Mouse (Mus musculus) limb, embryonic 12.5 days (tissue): ENCODE data around the gene BC029722. TPM values are rescaled to one million over a fixed set of nuclear protein-coding genes. Genes with fewer than 3 reads are reported as not detected.
A peak's percentile ranks its signal among the peaks of the same experiment; 100 is the strongest.

Experiments used
- ATAC-seq: fragments of 200-750 bp; cut with Nextera tagmentation; 2 replicates; pipeline ENCODE4 v1.8.0; 2017; ENCODE audit warnings: low read depth, moderate TSS enrichment; ENCODE audit not compliant: insufficient number of reproducible peaks, insufficient read depth, low FRiP score, low TSS enrichment
- H3K27ac ChIP-seq: fragments of 300-500 bp; sonication (generic); 2 replicates; pipeline ENCODE4 v1.5.1; 2016; ENCODE audit warnings: mild to moderate bottlenecking, moderate library complexity
- H3K27me3 ChIP-seq: fragments of 300-500 bp; sonication (generic); 2 replicates; pipeline ENCODE4 v1.6.1; 2016; ENCODE audit warnings: mild to moderate bottlenecking, moderate library complexity
- H3K36me3 ChIP-seq: fragments of 300-500 bp; sonication (generic); 2 replicates; pipeline ENCODE4 v1.6.1; 2016; ENCODE audit warnings: mild to moderate bottlenecking, moderate library complexity
- H3K4me1 ChIP-seq: fragments of 300-500 bp; sonication (generic); replicated peaks from 2 replicates; pipeline ENCODE4 v1.6.1; 2016
- H3K4me2 ChIP-seq: fragments of 300-500 bp; sonication (generic); 2 replicates; pipeline ENCODE4 v1.6.1; 2016; ENCODE audit warnings: mild to moderate bottlenecking, moderate library complexity
- H3K4me3 ChIP-seq: fragments of 300-500 bp; sonication (generic); replicated peaks from 2 replicates; pipeline ENCODE4 v1.5.1; 2016; ENCODE audit warnings: mild to moderate bottlenecking
- H3K9ac ChIP-seq: fragments of 300-500 bp; sonication (generic); replicated peaks from 2 replicates; pipeline ENCODE4 v1.6.1; 2016; ENCODE audit warnings: mild to moderate bottlenecking, moderate library complexity
- H3K9me3 ChIP-seq: fragments of 300-500 bp; sonication (generic); 2 replicates; pipeline ENCODE4 v1.6.1; 2016; ENCODE audit warnings: mild to moderate bottlenecking, moderate library complexity
- WGBS: fragments of 180-500 bp; shearing (Covaris S2); methylation state at CpG from one replicate; pipeline ENCODE4 v1.1.7; 2016; 5-methylcytosine and 5-hydroxymethylcytosine counted together
- polyA plus RNA-seq: library from polyadenylated mRNA; unstranded; fragments of >200 nt; fragmentation: Nextera tagmentation; extraction: Ambion mirVana; gene quantifications from 2 replicates; pipeline ENCODE4 v1.2.1, GENCODE M21; 2016

The BC029722 gene
- polyA plus RNA-seq, 1 experiment from 2014 or later = 13.5 TPM

DNA sequence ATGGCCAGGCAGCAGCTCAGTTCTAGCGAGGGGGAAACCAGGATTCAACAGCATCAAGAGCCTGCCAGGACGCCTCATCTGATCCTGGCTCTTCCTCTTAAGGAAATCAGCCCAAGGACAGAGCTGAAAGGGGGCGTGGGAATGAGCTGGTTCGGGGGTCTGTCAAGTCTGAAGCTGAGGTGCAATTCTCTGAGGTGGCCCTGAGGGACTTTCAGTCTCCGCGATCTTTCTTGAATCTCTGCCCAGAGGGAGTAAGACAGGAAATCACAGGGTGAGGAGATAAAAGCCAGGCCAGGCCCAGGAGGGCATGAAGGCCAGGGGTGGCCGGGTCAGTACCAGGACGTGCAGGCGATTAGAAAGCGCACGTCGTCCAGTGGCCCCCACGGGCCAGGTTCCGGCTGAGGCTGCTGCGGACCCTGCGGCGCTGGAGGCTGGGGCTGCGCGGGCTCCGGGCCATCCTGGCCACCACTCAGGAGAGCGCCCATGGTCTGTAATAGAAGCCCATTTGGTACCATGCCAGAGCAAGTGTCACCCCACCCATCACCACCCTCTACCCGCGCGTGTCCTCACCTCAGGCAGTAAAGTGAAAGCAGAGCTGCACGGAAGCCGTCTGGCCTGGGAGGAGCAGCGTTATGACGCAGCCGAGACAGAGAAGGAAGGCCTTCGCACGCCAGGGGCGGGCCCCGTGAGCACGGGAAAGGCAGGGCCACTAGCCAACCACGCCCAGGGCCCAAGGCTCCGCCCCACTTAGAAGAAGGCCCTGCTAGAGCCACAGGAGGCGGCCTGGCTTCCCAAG lies 432 bp downstream of the BC029722 start:
- peak overlapping the region; percentile 95 for H3K4me2 ChIP-seq
- peak; percentile 91 for ATAC-seq
- peaks cover 47% of the 10 kb centered on the region for H3K36me3 ChIP-seq
- 0 out of 2 replicates have a peak, but pooled peaks cover 4% of the 10 kb centered on the region for H3K27me3 ChIP-seq
- peak overlapping the region; percentile 73 for H3K27ac ChIP-seq
- H3K9me3 ChIP-seq = no peaks in the 10 kb centered on the region
- H3K4me1 ChIP-seq = peaks cover 26% of the 10 kb centered on the region
- peak overlapping the region; percentile 79 for H3K9ac ChIP-seq
- H3K4me3 ChIP-seq = peak overlapping the region; percentile 68
- WGBS = 3% methylated on average over 37 of the region's 37 CpGs

- ATAC-seq = no peak
- H3K9ac ChIP-seq = peak overlapping the region; percentile 40; the same call in 1 of the 2 replicates
- WGBS = 85% methylated on average over 10 of the region's 10 CpGs
- no peaks in the 10 kb centered on the region for H3K9me3 ChIP-seq
- 0 out of 2 replicates have a peak, but pooled peaks cover 4% of the 10 kb centered on the region for H3K27me3 ChIP-seq
- peaks cover 35% of the 10 kb centered on the region for H3K36me3 ChIP-seq
- H3K27ac ChIP-seq = no peak overlapping the region
- H3K4me3 ChIP-seq = no peak overlapping the region
- peaks cover 26% of the 10 kb centered on the region for H3K4me1 ChIP-seq
- peak overlapping the region; percentile 95 for H3K4me2 ChIP-seq
Observed at GRCm38 (mm10) chr2:155817301-155818245, 1.7 kb downstream of the BC029722 start.

DNA sequence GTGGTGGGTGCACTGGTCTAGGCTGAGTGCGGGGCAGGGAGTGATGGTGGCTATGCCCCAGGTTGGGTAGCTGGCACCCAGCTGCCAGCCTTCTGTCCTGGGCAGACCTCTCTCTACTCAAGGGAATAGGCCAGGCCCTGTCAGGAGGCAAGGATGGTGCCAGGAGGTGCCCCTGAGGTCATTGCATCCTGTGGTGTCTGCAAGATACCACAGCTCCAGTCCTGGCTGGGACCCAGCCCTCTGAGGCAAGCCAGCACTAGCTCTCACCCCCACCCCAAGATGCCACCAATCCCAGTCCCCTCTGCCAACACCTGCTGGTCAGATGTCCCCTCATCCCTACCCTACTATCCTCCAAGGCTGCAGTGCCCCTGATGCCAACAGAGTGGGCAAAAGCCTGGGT lies 3.0 kb downstream of the BC029722 start:
- ATAC-seq = no peak
- Histone ChIP-seq H3K4me3 (no peak overlapping the region), H3K4me2 (no peak overlapping the region), H3K4me1 (peaks cover 26% of the 10 kb centered on the region), H3K9me3 (no peaks in the 10 kb centered on the region), H3K9ac (no peak overlapping the region), H3K27me3 (0 out of 2 replicates have a peak, but pooled peaks cover 4% of the 10 kb centered on the region), H3K36me3 (peaks cover 22% of the 10 kb centered on the region), H3K27ac (no peak overlapping the region)
- 100% methylated on average over 1 of the region's 1 CpGs for WGBS

DNA sequence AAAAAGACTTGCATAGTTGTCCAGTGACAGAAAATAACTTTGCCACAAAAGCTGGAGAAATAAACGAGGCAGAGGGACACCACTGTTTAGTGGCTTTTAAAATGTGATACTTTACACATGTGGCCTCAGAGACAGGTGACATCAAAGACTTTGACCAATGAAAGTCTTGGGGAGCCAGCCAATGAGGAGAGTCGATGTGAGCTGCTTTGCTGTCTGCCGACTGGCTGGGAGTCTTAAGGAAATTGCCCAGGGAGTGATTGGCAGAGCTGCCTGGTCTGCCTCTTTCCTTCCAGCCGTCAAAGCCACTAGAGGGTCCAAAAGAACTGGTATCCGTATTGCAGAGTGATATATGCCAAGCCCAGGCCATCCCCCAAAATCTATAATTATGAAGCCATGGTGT lies 4.4 kb downstream of the BC029722 start:
- Histone ChIP-seq H3K4me1 (peaks cover 26% of the 10 kb centered on the region), H3K36me3 (peaks cover 9% of the 10 kb centered on the region; the same call in 1 of the 2 replicates), H3K27ac (no peak overlapping the region), H3K4me2 (no peak overlapping the region), H3K27me3 (peaks cover 4% of the 10 kb centered on the region; the same call in 1 of the 2 replicates), H3K9ac (no peak overlapping the region), H3K9me3 (no peaks in the 10 kb centered on the region), H3K4me3 (no peak overlapping the region)
- 15% methylated on average over 5 of the region's 5 CpGs for WGBS
- no peak for ATAC-seq

DNA sequence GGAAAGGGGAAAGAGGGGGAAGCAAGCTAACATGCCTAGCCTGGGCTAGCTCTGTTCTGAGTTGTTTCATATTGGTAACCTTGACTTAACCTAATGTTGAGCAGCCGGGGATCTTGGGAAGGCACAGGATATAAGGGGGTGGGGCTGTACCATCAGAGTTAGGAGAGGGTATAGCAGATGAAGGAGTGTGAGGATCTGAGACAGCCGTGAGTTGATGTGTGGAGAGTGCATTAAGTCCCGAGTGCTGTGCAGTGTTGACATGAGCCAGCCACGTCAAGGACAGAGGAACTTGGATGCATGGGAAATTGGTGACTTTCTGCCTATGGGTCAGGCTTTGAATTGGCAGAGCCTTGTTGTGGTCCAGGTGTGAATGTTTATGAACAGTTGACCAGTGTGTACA lies 6.6 kb downstream of the BC029722 start:
- 74% methylated on average over 4 of the region's 4 CpGs for WGBS
- no peak overlapping the region for H3K9ac ChIP-seq
- H3K27ac ChIP-seq = no peak overlapping the region
- 0 out of 2 replicates have a peak, but pooled peaks cover 2% of the 10 kb centered on the region for H3K36me3 ChIP-seq
- no peak overlapping the region for H3K4me3 ChIP-seq
- peaks cover 4% of the 10 kb centered on the region; the same call in 1 of the 2 replicates for H3K27me3 ChIP-seq
- H3K9me3 ChIP-seq = no peaks in the 10 kb centered on the region
- ATAC-seq = no peak
- H3K4me1 ChIP-seq = 0 out of 2 replicates have a peak, but pooled peaks cover 10% of the 10 kb centered on the region
- no peak overlapping the region for H3K4me2 ChIP-seq

DNA sequence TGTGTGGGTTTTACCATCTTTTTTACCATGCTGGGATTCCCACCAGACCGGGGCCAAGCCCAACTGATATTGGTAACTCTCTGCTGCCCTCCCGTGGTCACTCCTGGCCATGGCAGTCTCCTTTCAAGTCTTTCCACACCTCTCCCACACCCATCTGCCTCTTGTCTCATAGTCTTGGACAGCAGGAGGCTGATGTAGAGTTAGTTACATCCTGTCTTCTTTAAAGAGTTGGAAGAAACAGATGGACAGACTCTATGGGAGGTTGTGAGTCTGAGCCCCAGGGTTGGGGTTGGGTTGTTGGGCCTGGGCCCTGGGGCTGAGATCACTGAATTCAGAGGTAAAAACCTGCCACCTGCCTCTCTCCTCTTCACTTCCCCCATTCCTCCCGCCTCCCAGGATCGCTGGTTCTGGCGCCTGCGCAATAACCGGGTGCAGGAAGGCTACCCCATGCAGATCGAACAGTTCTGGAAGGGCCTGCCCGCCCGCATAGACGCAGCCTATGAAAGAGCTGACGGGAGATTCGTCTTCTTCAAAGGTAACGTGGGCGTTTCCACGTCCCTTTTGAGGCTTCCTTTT lies 7.3 kb downstream of the BC029722 start:
- H3K4me1 ChIP-seq = 0 out of 2 replicates have a peak, but pooled peaks cover 9% of the 10 kb centered on the region
- H3K9me3 ChIP-seq = no peaks in the 10 kb centered on the region
- ATAC-seq = no peak
- H3K9ac ChIP-seq = no peak overlapping the region
- 34% methylated on average over 16 of the region's 16 CpGs for WGBS
- no peak overlapping the region for H3K4me2 ChIP-seq
- H3K27ac ChIP-seq = no peak overlapping the region
- peaks cover 4% of the 10 kb centered on the region; the same call in 1 of the 2 replicates for H3K27me3 ChIP-seq
- no peaks in the 10 kb centered on the region for H3K36me3 ChIP-seq
- no peak overlapping the region for H3K4me3 ChIP-seq

GRCm38 (mm10) chr2:155809620-155810019 lies 9.6 kb downstream of the BC029722 start:
- H3K4me2 ChIP-seq = no peak overlapping the region
- no peak overlapping the region for H3K9ac ChIP-seq
- H3K36me3 ChIP-seq = no peaks in the 10 kb centered on the region
- H3K4me3 ChIP-seq = no peak overlapping the region
- no peak for ATAC-seq
- WGBS = 89% methylated on average over 4 of the region's 4 CpGs
- no peak overlapping the region for H3K27ac ChIP-seq
- H3K27me3 ChIP-seq = peaks cover 4% of the 10 kb centered on the region; the same call in 1 of the 2 replicates
- H3K4me1 ChIP-seq = 0 out of 2 replicates have a peak, but pooled peaks cover 2% of the 10 kb centered on the region
- H3K9me3 ChIP-seq = no peaks in the 10 kb centered on the region

GRCm38 (mm10) chr2:155807408-155807807 lies 11.8 kb downstream of the BC029722 start:
- no peak overlapping the region for H3K4me2 ChIP-seq
- WGBS = 56% methylated on average over 4 of the region's 4 CpGs
- no peak for ATAC-seq

DNA sequence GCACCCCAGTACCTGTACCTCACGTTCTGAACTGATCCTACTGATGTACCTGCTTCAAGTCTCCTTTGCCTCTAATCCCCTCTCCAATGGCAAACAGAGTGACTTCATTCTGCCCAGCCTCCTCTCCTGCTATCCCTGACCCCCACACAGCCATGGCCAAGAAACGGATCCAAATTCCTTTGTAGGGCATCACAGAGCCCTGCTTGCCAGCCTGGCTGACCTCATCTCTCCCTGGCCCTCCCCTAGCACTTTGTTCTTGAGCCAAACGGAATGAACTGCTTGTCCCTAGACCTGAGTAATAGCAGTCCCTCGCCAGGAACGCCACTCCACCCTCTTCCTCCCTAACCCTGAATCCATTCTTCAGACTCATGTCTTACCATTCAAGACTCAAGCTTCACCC lies 12.7 kb downstream of the BC029722 start:
- Histone ChIP-seq H3K27me3 (peaks cover 4% of the 10 kb centered on the region; the same call in 1 of the 2 replicates), H3K4me1 (no peaks in the 10 kb centered on the region), H3K36me3 (no peaks in the 10 kb centered on the region), H3K9ac (no peak overlapping the region), H3K4me2 (no peak overlapping the region), H3K27ac (no peak overlapping the region), H3K9me3 (no peaks in the 10 kb centered on the region), H3K4me3 (no peak overlapping the region)
- ATAC-seq = no peak
- WGBS = 70% methylated on average over 5 of the region's 5 CpGs

More at GRCm38 (mm10) chr2:155807408-155807807, 11.8 kb downstream of the BC029722 start:
- Histone ChIP-seq H3K4me1 (no peaks in the 10 kb centered on the region), H3K9me3 (no peaks in the 10 kb centered on the region), H3K27me3 (peaks cover 4% of the 10 kb centered on the region; the same call in 1 of the 2 replicates), H3K36me3 (no peaks in the 10 kb centered on the region), H3K27ac (no peak overlapping the region), H3K9ac (no peak overlapping the region), H3K4me3 (no peak overlapping the region)

- ATAC-seq = no peak
- Histone ChIP-seq H3K9ac (no peak overlapping the region), H3K27ac (no peak overlapping the region), H3K36me3 (no peaks in the 10 kb centered on the region), H3K4me1 (no peaks in the 10 kb centered on the region), H3K27me3 (peaks cover 4% of the 10 kb centered on the region; the same call in 1 of the 2 replicates), H3K4me2 (no peak overlapping the region), H3K4me3 (no peak overlapping the region), H3K9me3 (no peaks in the 10 kb centered on the region)
- WGBS = 82% methylated on average over 6 of the region's 6 CpGs
Observed at GRCm38 (mm10) chr2:155805925-155806255, 13.3 kb downstream of the BC029722 start.
